Mouse (Mus musculus) neural tube, embryonic 14.5 days (tissue): ENCODE data around the gene Trim69. TPM values are rescaled to one million over a fixed set of nuclear protein-coding genes. Genes with fewer than 3 reads are reported as not detected.

Source experiments
- ATAC-seq: fragments of 200-750 bp; cut with Nextera tagmentation; 2 replicates; pipeline ENCODE4 v1.8.0; 2017; ENCODE audit warnings: low read depth, mild to moderate bottlenecking, moderate TSS enrichment, moderate library complexity
- H3K27ac ChIP-seq: fragments of 300-500 bp; sonication (generic); 2 replicates; pipeline ENCODE4 v1.5.1; 2014; ENCODE audit warnings: low read depth, mild to moderate bottlenecking, control low read depth, low read length, moderate library complexity, mixed read lengths
- H3K27me3 ChIP-seq: fragments of 300-500 bp; sonication (generic); 2 replicates; pipeline ENCODE4 v1.6.1; 2014; ENCODE audit warnings: low read length; ENCODE audit not compliant: control insufficient read depth, insufficient read depth
- H3K36me3 ChIP-seq: fragments of 300-500 bp; sonication (generic); 2 replicates; pipeline ENCODE4 v1.6.1; 2014; ENCODE audit warnings: low read length, mixed read lengths; ENCODE audit not compliant: control insufficient read depth, insufficient read depth
- H3K4me1 ChIP-seq: fragments of 300-500 bp; sonication (generic); 2 replicates; pipeline ENCODE4 v1.6.1; 2014; ENCODE audit warnings: low read length; ENCODE audit not compliant: control insufficient read depth, insufficient read depth
- H3K4me2 ChIP-seq: fragments of 300-500 bp; sonication (generic); 2 replicates; pipeline ENCODE4 v1.6.1; 2014; ENCODE audit warnings: mild to moderate bottlenecking, low read depth, low read length, control low read depth
- H3K4me3 ChIP-seq: fragments of 300-500 bp; sonication (generic); 2 replicates; pipeline ENCODE4 v1.5.1; 2014; ENCODE audit warnings: low read depth, low read length, control low read depth, mixed read lengths
- H3K9ac ChIP-seq: fragments of 300-500 bp; sonication (generic); replicated peaks from 2 replicates; pipeline ENCODE4 v1.6.1; 2014; ENCODE audit warnings: low read depth, mild to moderate bottlenecking, control low read depth, low read length, mixed read lengths
- H3K9me3 ChIP-seq: fragments of 300-500 bp; sonication (generic); 2 replicates; pipeline ENCODE4 v1.6.1; 2016; ENCODE audit warnings: low read length; ENCODE audit not compliant: control insufficient read depth
- WGBS: fragments of 180-500 bp; shearing (Covaris S2); extraction: QIAGEN DNeasy Blood & Tissue Kit; methylation state at CpG from one replicate; pipeline ENCODE4 v1.1.7; 2014; 5-methylcytosine and 5-hydroxymethylcytosine counted together
- polyA plus RNA-seq: library from polyadenylated mRNA; unstranded; fragments of >200 nt; fragmentation: Nextera tagmentation; extraction: Ambion mirVana; gene quantifications from 2 replicates; pipeline ENCODE4 v1.2.1, GENCODE M21; 2014

Trim69 gene
- polyA plus RNA-seq, 1 experiment from 2014 or later = not detected

DNA sequence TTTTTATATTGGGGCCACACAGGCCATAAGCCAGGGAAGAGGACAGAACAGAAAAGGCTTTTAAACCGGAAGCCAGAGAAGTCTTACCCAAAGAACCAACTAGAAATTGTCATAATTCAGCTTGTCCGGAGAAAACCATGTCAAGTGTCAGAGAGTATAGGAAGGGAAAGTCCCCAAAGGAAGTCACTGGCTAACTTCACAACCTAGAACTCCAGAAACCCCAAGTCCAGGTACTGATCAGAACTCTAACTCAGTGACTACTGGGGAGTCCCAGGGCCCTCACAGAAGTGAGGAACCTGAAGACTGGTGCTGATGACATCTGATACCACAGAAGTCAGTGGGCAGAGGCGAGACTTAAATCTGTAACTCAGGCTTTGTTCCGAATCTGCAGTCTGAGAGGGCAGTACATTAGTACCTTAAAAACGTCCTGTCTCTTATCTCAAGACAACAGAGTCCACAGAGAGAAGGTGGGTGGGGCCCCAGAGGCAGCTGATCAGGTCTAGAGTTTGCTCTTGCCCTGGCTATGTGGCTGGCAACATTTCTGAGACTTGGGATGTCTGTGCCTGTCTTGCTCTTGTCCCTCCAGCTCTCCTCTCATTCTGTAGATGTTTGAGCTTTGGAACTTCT lies 22.5 kb upstream of the Trim69 start:
- Histone ChIP-seq H3K4me2 (no peak overlapping the region), H3K4me1 (no peaks in the 10 kb centered on the region), H3K27me3 (no peaks in the 10 kb centered on the region), H3K36me3 (no peaks in the 10 kb centered on the region), H3K27ac (no peak overlapping the region), H3K4me3 (no peak overlapping the region), H3K9ac (no peak overlapping the region), H3K9me3 (no peaks in the 10 kb centered on the region)
- 71% methylated on average over 5 of the region's 5 CpGs for WGBS
- no peak for ATAC-seq

DNA sequence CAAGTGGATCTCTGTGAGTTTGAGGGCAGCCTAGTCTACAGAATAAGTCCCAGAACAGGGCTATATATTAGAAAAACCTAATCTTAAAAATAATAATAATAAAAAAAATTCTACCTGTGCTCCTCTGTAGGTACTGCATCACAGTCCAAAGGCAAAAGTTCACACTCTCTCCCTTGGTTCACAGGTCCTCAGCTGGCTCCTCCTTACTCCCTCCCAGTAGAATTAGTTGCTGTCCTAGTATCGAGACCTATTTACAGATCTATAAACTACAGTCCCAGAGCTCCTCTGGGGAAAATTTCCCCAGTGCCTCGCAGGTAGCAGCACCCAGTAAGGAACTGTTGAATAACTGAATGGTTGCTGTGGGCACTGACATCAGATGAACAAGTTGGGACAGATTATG lies 19.7 kb upstream of the Trim69 start:
- Histone ChIP-seq H3K4me2 (no peak overlapping the region), H3K4me3 (no peak overlapping the region), H3K4me1 (no peaks in the 10 kb centered on the region), H3K9ac (no peak overlapping the region), H3K9me3 (no peaks in the 10 kb centered on the region), H3K36me3 (no peaks in the 10 kb centered on the region), H3K27me3 (no peaks in the 10 kb centered on the region), H3K27ac (no peak overlapping the region)
- no peak for ATAC-seq
- 81% methylated on average over 2 of the region's 2 CpGs for WGBS

DNA sequence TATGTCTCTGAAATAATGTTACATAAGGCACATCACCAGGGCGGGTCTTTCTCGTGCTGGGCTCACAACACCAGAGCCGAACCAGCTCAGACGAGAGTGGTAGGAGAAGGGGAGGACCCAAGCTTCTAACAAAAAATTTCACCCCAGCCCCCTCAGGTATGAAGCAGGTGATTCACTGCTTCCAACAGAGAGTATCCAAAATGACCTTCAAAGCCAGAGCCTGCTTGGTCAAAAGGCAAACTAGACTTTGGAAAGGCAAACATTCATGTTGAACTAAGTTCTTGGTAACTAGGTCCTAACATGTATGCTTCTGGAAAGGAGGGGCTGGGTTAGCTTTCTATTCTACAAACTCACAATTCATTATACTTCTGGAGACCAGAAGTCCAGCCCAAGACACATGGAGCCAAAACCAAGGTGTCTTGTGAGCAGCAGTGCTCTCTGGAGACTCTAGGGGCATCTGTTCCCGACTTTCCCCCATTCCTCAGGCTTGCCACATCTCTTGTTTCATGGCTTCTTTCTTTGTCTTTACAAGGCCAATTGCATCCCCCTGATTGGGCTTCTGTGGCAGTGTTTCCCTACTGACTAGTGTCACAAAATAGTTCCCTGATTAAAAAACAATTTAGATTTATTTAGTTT lies 19.1 kb upstream of the Trim69 start:
- Histone ChIP-seq H3K27me3 (no peaks in the 10 kb centered on the region), H3K4me1 (no peaks in the 10 kb centered on the region), H3K9ac (no peak overlapping the region), H3K4me2 (no peak overlapping the region), H3K9me3 (no peaks in the 10 kb centered on the region), H3K36me3 (no peaks in the 10 kb centered on the region), H3K4me3 (no peak overlapping the region), H3K27ac (no peak overlapping the region)
- WGBS = 81% methylated on average over 5 of the region's 5 CpGs
- ATAC-seq = no peak

DNA sequence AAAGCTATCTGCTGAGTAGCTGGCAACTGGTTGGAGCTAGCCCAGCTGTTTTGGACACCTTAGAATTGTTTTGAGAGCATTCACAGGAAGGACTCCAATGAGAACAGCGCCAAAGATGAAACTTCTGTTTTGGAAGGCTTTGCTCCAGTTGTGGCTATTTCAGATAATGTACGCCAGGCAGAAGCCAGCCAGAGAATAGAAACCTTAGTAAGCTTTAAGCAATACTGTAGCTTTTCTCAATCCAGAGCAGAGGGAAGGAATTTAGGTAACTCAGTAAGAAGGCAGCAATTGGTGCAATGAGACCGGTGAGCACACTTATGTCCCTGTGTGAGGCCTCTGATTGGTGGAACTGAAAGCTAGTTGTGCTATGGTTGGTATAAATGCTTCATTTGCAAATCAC lies 17.4 kb upstream of the Trim69 start:
- Histone ChIP-seq H3K9ac (no peak overlapping the region), H3K4me3 (no peak overlapping the region), H3K9me3 (no peaks in the 10 kb centered on the region), H3K27me3 (no peaks in the 10 kb centered on the region), H3K4me1 (no peaks in the 10 kb centered on the region), H3K27ac (no peak overlapping the region), H3K36me3 (no peaks in the 10 kb centered on the region), H3K4me2 (no peak overlapping the region)
- WGBS = 90% methylated on average over 3 of the region's 3 CpGs
- no peak for ATAC-seq

DNA sequence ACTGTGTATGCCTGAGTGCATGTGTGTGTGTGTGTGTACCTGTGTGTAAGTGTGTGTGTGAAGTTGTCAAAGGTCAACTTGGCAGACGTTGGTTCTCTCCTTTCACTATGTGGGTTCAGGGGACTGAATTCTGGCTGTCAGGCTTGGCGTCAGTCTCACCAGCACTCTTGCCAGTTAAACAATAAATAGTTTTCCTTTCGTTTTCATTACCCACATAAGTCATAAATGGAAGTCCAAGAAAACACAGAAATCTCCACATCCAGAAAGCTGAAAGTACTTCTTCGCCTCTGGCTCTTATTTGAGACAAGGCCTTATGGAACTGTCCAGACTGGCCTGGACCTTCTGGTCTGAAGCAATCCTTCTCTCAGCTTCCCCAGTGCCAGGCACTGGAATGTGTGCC lies 14.7 kb upstream of the Trim69 start:
- ATAC-seq = no peak
- no peaks in the 10 kb centered on the region for H3K27me3 ChIP-seq
- H3K9ac ChIP-seq = no peak overlapping the region
- no peak overlapping the region for H3K4me3 ChIP-seq
- no peaks in the 10 kb centered on the region for H3K36me3 ChIP-seq
- H3K4me1 ChIP-seq = no peaks in the 10 kb centered on the region
- no peak overlapping the region for H3K4me2 ChIP-seq
- WGBS = 70% methylated on average over 4 of the region's 4 CpGs
- no peaks in the 10 kb centered on the region for H3K9me3 ChIP-seq
- H3K27ac ChIP-seq = no peak overlapping the region

DNA sequence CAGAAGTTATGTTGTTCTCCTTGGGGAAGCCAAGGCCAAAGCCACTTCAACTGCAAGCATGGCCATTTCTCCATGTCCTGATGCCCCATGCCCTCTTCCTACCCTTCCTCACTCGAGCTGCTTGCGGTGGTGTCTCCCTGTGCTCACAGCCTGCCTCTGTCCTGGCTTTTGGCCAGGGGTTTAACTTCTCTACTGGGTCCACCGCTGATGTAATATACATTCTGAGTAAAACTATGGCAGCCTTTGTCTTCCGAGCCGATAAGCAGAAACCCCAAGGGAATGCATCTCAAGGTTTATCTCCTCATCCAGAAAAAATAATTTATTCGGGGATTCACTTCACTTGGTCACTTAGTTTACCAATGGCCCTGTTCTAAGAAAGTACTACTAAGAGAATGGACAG lies 13.8 kb upstream of the Trim69 start:
- H3K4me2 ChIP-seq = no peak overlapping the region
- 73% methylated on average over 6 of the region's 6 CpGs for WGBS
- H3K4me1 ChIP-seq = no peaks in the 10 kb centered on the region
- H3K27me3 ChIP-seq = no peaks in the 10 kb centered on the region
- H3K4me3 ChIP-seq = no peak overlapping the region
- no peak overlapping the region for H3K9ac ChIP-seq
- no peaks in the 10 kb centered on the region for H3K36me3 ChIP-seq
- no peak overlapping the region for H3K27ac ChIP-seq
- ATAC-seq = no peak
- no peaks in the 10 kb centered on the region for H3K9me3 ChIP-seq

DNA sequence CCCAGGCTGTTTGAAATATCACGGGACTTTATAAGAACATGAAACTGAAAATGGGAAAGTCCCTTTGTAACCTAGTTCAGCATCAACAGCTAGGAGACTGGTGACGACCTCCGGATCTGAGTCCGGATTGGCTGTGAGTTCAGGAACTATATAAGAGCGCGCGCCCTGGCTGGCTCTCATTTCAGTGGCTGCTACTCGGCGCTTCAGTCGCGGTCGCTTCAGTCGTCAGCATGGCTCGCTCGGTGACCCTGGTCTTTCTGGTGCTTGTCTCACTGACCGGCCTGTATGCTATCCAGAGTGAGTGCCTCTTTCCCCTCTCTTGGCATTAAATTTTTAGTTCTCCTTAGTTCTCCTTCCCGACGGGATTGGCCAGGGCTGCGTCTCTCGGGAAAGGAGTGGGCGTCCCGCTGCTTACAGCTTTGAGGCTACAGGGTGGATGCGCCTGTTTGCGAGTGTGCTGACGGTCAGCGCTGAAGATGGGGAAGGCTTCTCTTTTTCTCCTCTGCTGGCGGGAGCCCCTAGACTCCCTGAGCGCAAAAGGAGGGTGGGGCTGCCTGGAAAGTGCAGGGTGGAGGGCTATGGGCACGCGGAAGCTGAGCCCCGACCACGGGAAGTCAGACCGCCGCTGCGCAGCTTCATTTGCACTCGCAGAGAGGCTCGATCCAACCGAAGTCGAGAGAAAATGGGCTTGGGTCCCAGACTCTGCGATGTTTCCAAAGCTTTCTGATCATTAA lies 12.8 kb upstream of the Trim69 start, which contains the start of gene B2m:
B2m (plus strand) TSS at position 179 of the 734 bp plus-strand sequence.
- H3K27me3 ChIP-seq = no peaks in the 10 kb centered on the region

DNA sequence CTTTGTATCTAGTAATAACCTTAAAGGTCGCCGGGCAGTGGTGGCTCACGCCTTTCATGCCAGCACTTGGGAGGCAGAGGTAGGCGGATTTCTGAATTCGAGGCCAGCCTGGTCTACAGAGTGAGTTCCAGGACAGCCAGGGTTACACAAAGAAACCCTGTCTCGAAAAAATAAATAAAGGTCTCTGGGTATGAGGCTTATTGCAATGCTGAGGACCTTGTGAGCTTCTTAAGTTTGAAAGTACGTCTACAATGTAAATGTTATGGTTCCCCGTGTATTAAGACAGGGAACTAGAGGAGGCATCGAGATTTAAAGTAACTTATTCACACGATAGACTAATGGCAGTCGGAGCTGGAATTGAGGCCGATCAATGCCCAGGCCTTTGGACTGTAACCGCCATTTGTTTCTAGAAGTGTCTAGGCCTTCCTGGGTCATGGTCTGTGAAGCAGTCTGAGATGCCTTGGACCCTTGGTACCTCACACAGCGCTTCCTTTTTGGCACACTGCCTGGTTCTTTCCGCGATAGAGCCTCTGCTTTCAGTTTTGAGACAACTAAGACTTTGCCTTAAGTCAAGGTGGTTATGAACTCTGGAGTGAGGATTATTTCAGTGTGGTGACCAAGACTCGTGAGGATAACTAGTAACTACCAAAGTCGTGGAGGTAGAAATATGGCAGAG lies 12.1 kb upstream of the Trim69 start:
- Histone ChIP-seq H3K36me3 (no peaks in the 10 kb centered on the region), H3K9me3 (no peaks in the 10 kb centered on the region), H3K4me1 (no peaks in the 10 kb centered on the region), H3K27me3 (no peaks in the 10 kb centered on the region), H3K4me3 (peak overlapping the region; percentile 55), H3K4me2 (peak overlapping the region; percentile 66), H3K9ac (peak overlapping the region; percentile 60), H3K27ac (no peak overlapping the region; the same call in 1 of the 2 replicates)
- 34% methylated on average over 18 of the region's 18 CpGs for WGBS
- no peak for ATAC-seq

More for the DNA sequence above, 12.8 kb upstream of the Trim69 start, which contains the start of gene B2m:
- Histone ChIP-seq H3K27ac (no peak within 1 kb of the TSS; the same call in 1 of the 2 replicates), H3K9ac (peak within 1 kb of the TSS; percentile 60), H3K4me2 (peak within 1 kb of the TSS; percentile 66), H3K36me3 (no peaks in the 10 kb centered on the region), H3K4me1 (no peaks in the 10 kb centered on the region), H3K9me3 (no peaks in the 10 kb centered on the region), H3K4me3 (peak within 1 kb of the TSS; percentile 55)
- WGBS = 0% methylated on average over 40 of the region's 40 CpGs
- ATAC-seq = peak; percentile 99
